Mouse (Mus musculus): ENCODE measurements around the gene Wnt3a.
A peak's percentile ranks its signal among the peaks of the same experiment; 100 is the strongest.

Gene Wnt3a

GRCm38 (mm10) chr11:59290702-59291303 lies at the start of gene Wnt3a:
Gene Wnt3a, minus strand, starts transcription at chr11:59290752.
- no peak for DNase-seq

DNA sequence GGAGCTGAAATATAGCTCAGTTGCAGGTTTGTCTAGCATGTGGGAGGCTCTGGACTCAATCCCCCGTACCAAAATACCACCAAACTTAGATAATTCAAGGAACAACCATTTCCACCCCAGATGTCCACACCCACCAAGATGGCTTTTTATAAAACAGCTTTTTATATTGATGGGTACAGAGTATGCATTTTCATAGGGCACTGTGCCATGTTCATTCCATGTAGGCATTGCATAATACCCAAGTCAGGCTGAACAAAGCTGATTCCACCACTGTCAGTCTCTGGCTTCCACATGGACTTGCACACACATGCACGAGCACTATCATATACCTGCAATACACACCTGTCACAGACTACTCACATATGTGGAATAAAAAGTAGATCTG lies 48.2 kb upstream of the Wnt3a start:
- DNase-seq = no peak

DNA sequence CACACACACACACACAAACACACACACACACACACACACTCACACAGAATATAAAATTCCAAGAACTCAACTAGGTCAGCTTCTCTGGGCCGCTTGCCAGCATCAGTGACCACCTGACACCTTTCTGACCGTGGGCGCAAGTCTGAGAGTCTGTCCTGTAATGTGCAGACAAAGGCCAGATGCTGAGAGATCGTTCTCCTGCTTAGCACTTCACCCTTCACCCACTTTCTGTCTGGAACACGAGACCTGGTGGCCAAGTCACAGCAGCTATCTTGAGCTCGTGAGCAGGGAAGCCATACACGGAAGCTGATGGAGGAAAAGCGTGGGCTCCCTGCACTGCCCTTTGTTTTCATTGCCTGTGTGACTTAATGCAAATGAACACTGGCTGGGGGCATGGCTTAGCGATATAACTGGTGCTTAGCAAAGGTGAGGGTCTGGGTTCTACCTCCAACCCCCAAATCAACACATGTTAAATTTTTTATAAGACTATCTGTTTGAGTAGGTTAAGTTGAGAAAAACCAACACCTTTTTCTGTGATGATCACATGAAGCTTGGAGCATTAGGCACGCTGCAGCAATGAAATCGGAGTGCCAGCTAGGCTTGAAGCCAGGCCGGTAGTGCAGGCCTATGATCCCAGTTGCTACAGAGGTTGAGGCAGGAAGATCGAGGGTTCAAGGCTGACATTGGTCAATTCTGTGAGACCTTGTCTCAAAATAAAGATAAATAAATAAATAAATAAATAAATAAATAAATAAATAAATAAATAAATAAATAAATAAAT lies 47.6 kb upstream of the Wnt3a start:
- DNase-seq = no peak

- DNase-seq = no peak
Observed at GRCm38 (mm10) chr11:59336381-59336780, 45.8 kb upstream of the Wnt3a start.

DNA sequence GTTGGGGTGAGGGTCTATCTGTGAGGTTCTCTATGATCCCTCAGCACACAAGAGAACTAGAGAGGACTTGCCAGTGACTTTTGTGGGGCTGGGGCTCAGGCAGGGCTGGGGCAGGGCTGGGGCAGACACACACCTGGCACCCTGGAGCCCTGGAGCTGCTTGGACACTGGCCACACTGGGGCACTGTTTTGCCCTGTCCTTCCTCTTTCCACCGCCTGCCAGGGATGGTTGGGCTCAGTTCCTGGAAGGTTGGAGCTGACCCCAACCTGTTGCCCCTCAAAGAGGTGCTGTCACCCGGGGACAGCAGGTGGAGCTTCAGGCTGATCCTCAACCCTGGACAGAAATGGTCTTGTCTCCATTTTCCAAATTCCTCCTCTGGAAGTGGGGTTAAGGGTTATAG lies 45.4 kb upstream of the Wnt3a start:
- DNase-seq = no peak

DNA sequence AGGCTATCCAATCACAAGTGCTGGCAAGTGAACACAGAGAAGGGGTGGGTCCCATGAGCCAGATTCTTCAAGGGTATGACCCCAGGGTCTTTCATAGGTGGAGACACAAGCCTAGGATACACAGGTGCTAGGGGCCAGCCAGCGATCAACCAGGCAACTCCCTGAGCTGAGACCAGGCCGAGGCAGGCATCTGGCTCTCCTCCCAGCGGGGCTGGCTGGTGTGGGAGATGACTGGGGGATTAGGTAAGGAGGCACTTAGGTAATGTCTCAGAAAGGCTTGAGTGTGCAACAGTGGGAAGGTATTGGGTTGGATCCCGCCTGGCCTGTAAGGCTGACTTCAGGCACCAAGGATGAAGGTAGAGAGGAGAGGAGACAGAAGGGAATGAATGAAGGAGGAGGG lies 44.6 kb upstream of the Wnt3a start:
- no peak for DNase-seq

GRCm38 (mm10) chr11:59332938-59333337 lies 42.4 kb upstream of the Wnt3a start:
- DNase-seq = no peak

- DNase-seq = no peak
Observed at GRCm38 (mm10) chr11:59331167-59331869, 40.8 kb upstream of the Wnt3a start.

GRCm38 (mm10) chr11:59330560-59330959 lies 40.0 kb upstream of the Wnt3a start:
- DNase-seq = peak; percentile 44

DNA sequence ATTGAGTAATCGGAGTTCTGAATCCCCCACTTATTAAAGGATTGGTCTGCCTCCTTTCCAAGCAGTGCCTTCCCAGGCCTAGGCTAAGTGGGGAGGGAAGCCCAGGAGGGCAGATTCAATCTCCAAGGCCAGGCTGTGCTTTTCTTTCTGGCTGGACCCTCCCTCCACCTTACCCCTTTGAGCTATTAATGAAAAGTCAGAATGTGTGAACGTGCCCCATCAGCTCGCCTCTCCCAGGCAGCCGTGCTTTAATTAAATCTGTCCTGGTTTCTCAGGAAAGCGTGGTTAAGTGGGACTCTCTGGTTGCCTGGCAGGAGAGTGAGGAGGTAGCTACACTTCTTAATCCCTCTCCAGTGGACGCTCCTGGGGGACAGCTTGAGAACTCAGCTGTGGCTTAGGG lies 39.1 kb upstream of the Wnt3a start:
- no peak for DNase-seq

GRCm38 (mm10) chr11:59327625-59328024 lies 37.1 kb upstream of the Wnt3a start:
- no peak for DNase-seq

DNA sequence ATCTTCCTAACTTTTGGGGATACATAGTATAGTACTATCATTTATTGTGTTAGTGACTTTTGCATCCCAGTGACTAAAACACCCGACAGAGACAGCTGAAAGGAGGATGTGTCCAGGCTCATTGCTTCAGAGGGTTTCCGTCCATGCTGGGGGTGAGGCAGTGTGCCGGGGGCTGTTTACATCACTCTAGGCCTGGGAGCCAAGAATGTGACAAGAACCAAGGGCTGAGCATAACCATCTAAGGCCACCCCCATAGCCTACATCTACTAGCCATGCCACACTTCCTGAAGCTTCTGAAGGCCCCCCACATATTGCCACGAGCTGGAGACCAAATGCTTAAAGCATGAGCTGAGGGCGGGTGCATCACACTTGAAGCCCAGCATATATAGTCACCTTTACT lies 34.2 kb upstream of the Wnt3a start:
- DNase-seq = no peak

GRCm38 (mm10) chr11:59322988-59323387 lies 32.4 kb upstream of the Wnt3a start:
- no peak for DNase-seq

- DNase-seq = no peak
Observed at GRCm38 (mm10) chr11:59316517-59316916, 26.0 kb upstream of the Wnt3a start.

- DNase-seq = no peak
Observed at GRCm38 (mm10) chr11:59313944-59314343, 23.4 kb upstream of the Wnt3a start.

DNA sequence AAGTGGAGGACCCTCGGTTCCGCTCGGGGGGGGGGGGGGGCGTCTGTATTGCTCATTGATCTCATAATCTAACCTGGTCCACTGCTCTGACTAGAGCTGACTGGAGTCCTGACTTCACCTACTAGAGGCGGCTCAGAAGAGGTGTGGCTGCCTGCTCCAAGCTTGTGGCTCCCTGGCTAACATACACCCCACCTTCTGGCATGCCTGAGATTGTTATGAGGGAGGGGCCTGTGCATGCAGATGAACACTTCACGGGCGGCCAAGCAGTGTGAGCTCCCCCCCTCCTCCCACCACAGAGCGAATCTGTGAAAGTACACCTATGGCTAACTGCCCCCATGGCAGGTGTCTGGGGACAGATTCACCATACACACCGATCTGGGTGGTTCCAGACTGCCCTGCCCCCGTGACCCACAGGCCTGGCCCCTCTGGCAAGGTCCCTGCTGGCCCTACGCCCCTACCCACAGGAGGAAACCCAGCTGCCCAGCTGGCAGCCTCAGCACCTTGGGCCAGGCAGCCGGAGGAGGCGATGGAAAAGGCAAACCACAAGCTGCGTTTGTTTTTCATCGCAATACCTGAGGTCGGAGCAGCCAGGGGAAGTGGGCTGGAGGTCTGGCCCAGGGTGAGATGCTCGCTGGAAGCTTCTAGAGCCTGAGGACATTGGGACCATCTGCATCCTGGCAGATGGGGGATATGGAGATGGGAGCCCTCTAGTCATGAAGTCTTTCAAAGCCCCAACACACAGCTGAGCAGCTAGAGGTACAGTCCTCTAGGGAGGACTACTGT lies 22.7 kb upstream of the Wnt3a start:
- no peak for DNase-seq

DNA sequence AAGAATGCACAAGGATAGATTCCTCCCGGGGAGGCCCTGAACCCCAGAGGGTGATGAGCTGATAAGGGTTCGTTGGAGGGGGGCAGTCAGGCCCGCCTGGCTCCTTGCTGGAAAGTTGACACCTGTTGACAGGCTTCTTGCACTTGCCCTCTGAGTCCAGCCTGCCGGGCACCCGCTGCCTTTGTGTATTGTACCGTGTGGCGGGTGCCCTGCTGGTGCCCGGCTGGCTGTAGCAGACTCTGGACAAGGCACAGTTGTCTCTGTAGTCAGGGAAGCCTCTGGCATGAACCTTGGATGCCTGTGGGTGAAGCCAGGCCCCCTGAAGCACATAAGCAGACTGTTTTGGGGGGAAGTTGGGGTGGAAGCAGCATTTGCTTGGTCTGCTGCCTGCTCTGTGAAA lies 21.9 kb upstream of the Wnt3a start:
- no peak for DNase-seq

DNA sequence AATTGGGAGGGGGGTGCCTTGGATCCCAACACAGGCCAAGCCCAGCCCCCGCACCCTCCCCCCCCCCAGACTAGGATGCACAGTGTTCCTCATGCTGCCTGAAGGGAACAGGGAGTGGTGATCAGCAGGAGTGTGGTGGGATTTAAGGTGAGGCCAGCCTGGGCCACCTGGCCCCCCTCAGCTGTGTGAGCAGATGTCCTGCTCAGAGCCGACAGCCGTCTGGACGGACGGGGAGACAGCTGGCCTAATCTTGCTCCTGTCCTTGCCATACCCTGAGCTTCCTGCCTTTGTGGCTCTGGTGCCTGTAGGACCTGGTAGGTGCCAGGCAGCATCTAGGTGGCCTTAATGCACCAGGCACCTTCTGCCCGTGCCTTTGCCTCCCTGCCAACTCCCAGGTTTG lies 21.5 kb upstream of the Wnt3a start:
- DNase-seq = no peak

DNA sequence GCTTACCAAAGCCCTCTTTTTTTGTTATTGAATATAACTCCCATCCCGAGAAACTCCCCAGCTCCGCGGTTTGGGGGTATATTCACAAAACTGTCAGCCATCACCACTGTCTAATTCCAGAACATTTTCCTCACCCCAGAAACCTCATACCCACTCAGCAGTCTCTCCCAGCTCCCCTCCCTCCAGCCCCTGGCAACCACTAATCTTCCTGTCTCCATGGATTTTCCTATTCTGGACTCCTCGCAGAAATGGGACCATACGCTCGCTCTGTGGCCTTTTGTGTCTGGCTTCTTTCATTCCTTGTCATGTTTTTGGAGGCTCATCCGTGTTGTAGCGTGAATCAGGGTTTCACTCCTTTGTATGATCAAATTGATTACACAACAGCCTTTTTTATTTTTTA lies 19.4 kb upstream of the Wnt3a start:
- no peak for DNase-seq

DNA sequence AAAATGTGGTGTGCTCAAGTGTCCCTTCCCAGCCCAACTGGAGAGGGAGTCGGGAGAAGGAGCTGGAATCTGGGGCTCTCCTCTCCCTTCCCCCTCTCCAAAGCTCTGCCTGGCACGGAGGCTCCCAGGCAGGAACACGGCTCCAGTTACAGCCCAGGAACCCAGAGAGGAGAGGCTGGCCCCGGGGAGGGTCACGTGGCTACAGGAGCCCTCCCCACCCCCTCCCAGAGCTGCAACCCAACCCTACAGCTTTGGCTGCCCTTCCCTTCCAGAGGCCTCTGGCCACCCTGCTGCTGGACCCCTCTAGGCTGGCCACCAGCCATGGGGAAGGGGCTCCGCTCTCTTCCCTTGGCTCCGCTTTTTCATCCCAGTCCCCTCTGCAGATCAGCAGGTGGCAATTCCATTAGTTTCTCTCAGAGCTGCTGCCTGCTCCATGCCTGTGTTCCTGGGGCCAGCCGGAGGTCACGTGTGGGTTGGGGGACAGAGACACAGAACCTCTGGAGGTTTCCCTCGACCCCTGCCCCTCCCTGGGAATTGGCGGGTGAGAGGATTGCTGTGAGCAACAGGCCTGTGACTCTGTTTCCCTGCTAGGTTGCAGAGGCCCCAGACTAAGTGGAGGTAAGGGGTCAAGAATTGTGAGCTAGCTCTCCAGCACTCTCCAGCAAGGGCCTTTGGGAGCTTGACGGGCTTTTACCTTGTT lies 18.7 kb upstream of the Wnt3a start:
- DNase-seq = no peak

DNA sequence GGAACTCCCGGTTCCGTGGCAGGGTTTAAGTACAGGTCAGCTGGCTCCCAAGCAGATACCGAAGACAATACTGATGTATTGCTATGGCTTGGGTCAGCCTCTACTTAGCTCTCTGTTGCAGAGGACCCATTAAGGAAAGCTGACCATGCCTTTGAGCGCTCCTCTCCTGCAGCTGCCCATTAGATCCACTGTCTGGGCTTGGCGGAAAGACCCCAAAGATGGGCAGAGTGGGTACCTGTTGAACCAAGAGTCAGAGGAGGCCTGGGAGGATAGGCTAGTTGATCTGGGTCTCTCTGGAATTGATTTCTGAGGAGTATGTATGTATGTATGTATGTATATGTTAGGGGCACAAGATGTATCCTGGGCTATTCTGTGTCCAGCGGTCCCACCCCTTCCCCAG lies 18.1 kb upstream of the Wnt3a start:
- no peak for DNase-seq

GRCm38 (mm10) chr11:59308164-59308542 lies 17.6 kb upstream of the Wnt3a start:
- no peak for DNase-seq
